8 mouse cellular contexts compared by ENCODE assay signal in the genomic region with DNA sequence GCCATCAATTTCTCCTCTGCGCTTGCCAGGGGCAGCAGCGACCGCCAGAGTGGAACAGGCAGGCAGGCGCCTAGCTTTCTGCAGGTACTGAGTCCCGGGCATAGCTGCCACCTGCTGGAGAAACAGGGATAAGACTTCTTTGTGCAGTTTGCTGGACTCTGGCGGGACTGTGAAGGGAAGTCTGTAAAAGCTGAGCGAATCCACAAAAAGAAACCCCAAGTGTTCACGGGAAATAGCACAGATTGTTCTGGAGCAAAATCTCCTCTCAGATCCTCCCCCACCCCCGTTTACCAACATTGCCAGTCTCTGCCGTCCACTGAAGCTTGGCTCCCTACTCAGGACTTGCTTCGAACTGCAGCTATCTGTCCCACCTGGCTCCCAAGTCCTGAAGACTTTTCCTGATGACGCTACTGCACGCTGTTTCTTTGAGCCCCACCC. TPM values are rescaled to one million over a fixed set of nuclear protein-coding genes. Genes with fewer than 3 reads are reported as not detected.
A peak's percentile ranks its signal among the peaks of the same experiment; 100 is the strongest.
DNase-seq lines count a peak whose midpoint lies in the region; ATAC-seq and TF ChIP-seq lines count a peak whose summit lies in the region.

No protein-coding gene starts in this region.

- no peak overlapping the region for H3K27ac ChIP-seq in hindbrain, embryonic 15.5 days (replicated peaks)
- no peak overlapping the region for H3K27ac ChIP-seq in left cerebral cortex, adult 2 months

- H3K9me3 ChIP-seq in hindbrain, embryonic 15.5 days: no peaks in the 10 kb centered on the region
- H3K9me3 ChIP-seq in megakaryocyte, embryonic 14.5 days: no peaks in the 10 kb centered on the region

- WGBS in hindbrain, embryonic 15.5 days: 6% methylated on average over 13 of the region's 13 CpGs

- peak; percentile 53 for DNase-seq in T-cell, adult 2 months (ENCODE audit: low spot score)
- DNase-seq in cerebellum, postnatal 25 days: peak; percentile 75 to 85
- DNase-seq in frontal cortex, postnatal 36 days (ENCODE audit: low spot score in 2 of 2): peak; percentile 72 to 82
- DNase-seq in left cerebral cortex, adult 2 months (ENCODE audit: extremely low spot score in 1 of 2, low spot score in 2 of 2): peak; percentile 77 to 78
- DNase-seq in right cerebral cortex, adult 18-20 months: peak; percentile 87
- peak; percentile 71 for DNase-seq in urinary bladder, postnatal 14 days (ENCODE audit: low spot score)

- H3K27me3 ChIP-seq in hindbrain, embryonic 15.5 days: no peaks in the 10 kb centered on the region
- H3K27me3 ChIP-seq in megakaryocyte, embryonic 14.5 days (replicated peaks): peaks cover 86% of the 10 kb centered on the region

- intact Hi-C loops in left cerebral cortex, adult 2 months (cut with DNase I): loop anchor here (1.0 to 5.0 kb wide), 2 partner anchors 18 to 228 kb away; no protein-coding TSS in a partner anchor

- H3K4me3 ChIP-seq in hindbrain, embryonic 15.5 days: no peak overlapping the region
- H3K4me3 ChIP-seq in left cerebral cortex, adult 2 months: no peak overlapping the region
- H3K4me3 ChIP-seq in megakaryocyte, embryonic 14.5 days (replicated peaks): peak overlapping the region; percentile 64

- no peak overlapping the region for H3K9ac ChIP-seq in hindbrain, embryonic 15.5 days

- no peaks in the 10 kb centered on the region for H3K36me3 ChIP-seq in hindbrain, embryonic 15.5 days
- H3K36me3 ChIP-seq in megakaryocyte, embryonic 14.5 days (replicated peaks; ENCODE audit: low read length): no peaks in the 10 kb centered on the region

- peak overlapping the region; percentile 43 for H3K4me2 ChIP-seq in hindbrain, embryonic 15.5 days

- H3K4me1 ChIP-seq in hindbrain, embryonic 15.5 days (replicated peaks): peaks cover 33% of the 10 kb centered on the region
- H3K4me1 ChIP-seq in megakaryocyte, embryonic 14.5 days: peaks cover 20% of the 10 kb centered on the region

- ATAC-seq in hindbrain, embryonic 15.5 days (ENCODE audit: low FRiP score, low read depth): 0 out of 2 replicates have a peak, but pooled peaks have one; percentile 44

- peak; percentile 90 for TF ChIP-seq CTCF in left cerebral cortex, adult 2 months (IDR thresholded peaks at IDR 0.05)

RNA-seq across cellular contexts. Expression of a gene that starts 7.2 kb away (rescaled TPM):
- 45.4 and 48.4 TPM in 2 replicates for polyA plus RNA-seq in hindbrain, embryonic 15.5 days (2015; fragmentation: Nextera tagmentation; extraction: Ambion mirVana)
- total RNA-seq in left cerebral cortex, adult 2 months (2021): 10 to 100 TPM; 28.8 to 30.6 TPM
- 2.1 TPM in 1 of 2 replicates, not detected in the other for polyA plus RNA-seq in megakaryocyte, embryonic 14.5 days (2012; ENCODE audit: insufficient read depth, low replicate concordance)

RNA-seq across cellular contexts. Expression of a gene that starts 32.2 kb away (rescaled TPM):
- polyA plus RNA-seq in hindbrain, embryonic 15.5 days (2015; fragmentation: Nextera tagmentation; extraction: Ambion mirVana): 185 and 210 TPM in 2 replicates
- total RNA-seq in left cerebral cortex, adult 2 months (2021): 100 to 1,000 TPM; 144 to 156 TPM
- 5.5 and 6.2 TPM in 2 replicates for polyA plus RNA-seq in megakaryocyte, embryonic 14.5 days (2012; ENCODE audit: insufficient read depth, low replicate concordance)

RNA-seq across cellular contexts. Expression of a gene that starts 45.2 kb away (rescaled TPM):
- 0.88 and 1.5 TPM in 2 replicates for polyA plus RNA-seq in hindbrain, embryonic 15.5 days (2015; fragmentation: Nextera tagmentation; extraction: Ambion mirVana)
- total RNA-seq in left cerebral cortex, adult 2 months (2021): 1 to 10 TPM; 3.7 to 4.1 TPM
- polyA plus RNA-seq in megakaryocyte, embryonic 14.5 days (2012; ENCODE audit: insufficient read depth, low replicate concordance): 0.11 TPM in 1 of 2 replicates, not detected in the other

RNA-seq across cellular contexts. Expression of a gene that starts 45.5 kb away (rescaled TPM):
- 61.2 and 64.2 TPM in 2 replicates for polyA plus RNA-seq in hindbrain, embryonic 15.5 days (2015; fragmentation: Nextera tagmentation; extraction: Ambion mirVana)
- total RNA-seq in left cerebral cortex, adult 2 months (2021): 10 to 100 TPM; 49.3 to 53.1 TPM
- 125 and 176 TPM in 2 replicates for polyA plus RNA-seq in megakaryocyte, embryonic 14.5 days (2012; ENCODE audit: insufficient read depth, low replicate concordance)

Comparison
In these comparisons a context has a peak if more than half of its experiments do, and no peak if none do; other contexts are left out.
1. RNA of a gene that starts 7.2 kb away (polyA plus RNA-seq): 45.4 to 48.4 TPM in hindbrain, embryonic 15.5 days; 2.1 TPM in megakaryocyte, embryonic 14.5 days; every median in the first group is over 10 times any median in the second.
2. RNA of a gene that starts 32.2 kb away (polyA plus RNA-seq): 185 to 210 TPM in hindbrain, embryonic 15.5 days; 5.5 to 6.2 TPM in megakaryocyte, embryonic 14.5 days; every median in the first group is over 10 times any median in the second.
3. Peak in every context shown above with its lines, with median percentiles within 50 percentile points of each other: DNase-seq.